Mouse (Mus musculus) heart, adult 2 months (tissue): ENCODE measurements around the gene 9130019O22Rik. TPM values are rescaled to one million over a fixed set of nuclear protein-coding genes. Genes with fewer than 3 reads are reported as not detected.
A peak's percentile ranks its signal among the peaks of the same experiment; 100 is the strongest.

Experiments used
- DNase-seq, 2 experiments: peaks; one replicate each; pipeline ENCODE4 v3.0.0; 2021
- H3K27ac ChIP-seq: fragments of 200-600 bp; 2 replicates; pipeline ENCODE4 v1.8.1; 2022
- H3K27me3 ChIP-seq: fragments of 200-500 bp; 2 replicates; pipeline ENCODE4 v1.6.1; 2012; ENCODE audit warnings: mild to moderate bottlenecking, low read length, inconsistent platforms, mixed read lengths; ENCODE audit not compliant: control insufficient read depth, insufficient read depth
- H3K36me3 ChIP-seq: fragments of 200-500 bp; 2 replicates; pipeline ENCODE4 v1.6.1; 2012; ENCODE audit warnings: low read length, inconsistent platforms; ENCODE audit not compliant: control insufficient read depth, insufficient read depth
- H3K4me1 ChIP-seq: fragments of 200-500 bp; 2 replicates; pipeline ENCODE4 v1.6.1; 2011; ENCODE audit warnings: low read length; ENCODE audit not compliant: control insufficient read depth, insufficient read depth
- H3K4me3 ChIP-seq: fragments of 200-600 bp; 2 replicates; pipeline ENCODE4 v1.8.1; 2022
- H3K79me2 ChIP-seq: fragments of 200-500 bp; replicated peaks from 2 replicates; pipeline ENCODE4 v1.6.1; 2012; ENCODE audit warnings: mild to moderate bottlenecking, inconsistent platforms, low read length, moderate library complexity, mixed read lengths; ENCODE audit not compliant: control insufficient read depth, insufficient read depth
- H3K9ac ChIP-seq: fragments of 200-500 bp; 2 replicates; pipeline ENCODE4 v1.6.1; 2012; ENCODE audit warnings: low read depth, mild to moderate bottlenecking, control low read depth, inconsistent platforms, low read length, mixed read lengths
- CTCF ChIP-seq: fragments of 200-600 bp; IDR thresholded peaks from 2 replicates; pipeline ENCODE4 v1.8.1; 2022; ENCODE audit warnings: antibody characterized with exemption, mild to moderate bottlenecking, moderate library complexity
- EP300 ChIP-seq: fragments of 200-500 bp; IDR thresholded peaks from 2 replicates; pipeline ENCODE4 v1.6.1; 2011; ENCODE audit warnings: low read depth, low read length, control low read depth; ENCODE audit not compliant: insufficient read depth
- POLR2A ChIP-seq: fragments of 200-500 bp; IDR thresholded peaks from 2 replicates; pipeline ENCODE4 v1.6.1; 2011; ENCODE audit warnings: mild to moderate bottlenecking, low read depth, low read length, control low read depth; ENCODE audit not compliant: insufficient read depth
- WGBS: fragments of 180-500 bp; shearing (Covaris S2); methylation state at CpG from one replicate; pipeline ENCODE4 v1.1.7; 2018; 5-methylcytosine and 5-hydroxymethylcytosine counted together
- intact Hi-C: fragments of 180-260 bp; cut with DNase I; formaldehyde crosslinking; loops from one replicate; pipeline ENCODE4 v1.15.1; 2025
- polyA plus RNA-seq: library from polyadenylated mRNA; depleted of rRNA; stranded (reverse); fragments of >200 nt; gene quantifications from 2 replicates; pipeline ENCODE4 v1.2.3, GENCODE M21; 2012
- total RNA-seq, 2 experiments: library from RNA; stranded (reverse); gene quantifications; 2 replicates each; pipeline ENCODE4 v1.2.3; 2021

9130019O22Rik gene
- total and polyA plus RNA-seq, 3 experiments = 1.7 to 2.4 (median 2.3) TPM

GRCm38 (mm10) chr7:127345512-127346325, 41.2 kb downstream of the 9130019O22Rik start, which contains the start of gene Zfp768:
Zfp768 (minus strand) TSS chr7:127345589.
- peak; percentile 95 to 97 for DNase-seq
- Histone ChIP-seq H3K79me2 (0 out of 2 replicates have a peak, but pooled peaks cover 2% of the 10 kb centered on the region), H3K27ac (peak within 1 kb of the TSS; percentile 100), H3K4me1 (no peaks in the 10 kb centered on the region), H3K9ac (peak within 1 kb of the TSS; percentile 91), H3K27me3 (no peaks in the 10 kb centered on the region), H3K4me3 (peak within 1 kb of the TSS; percentile 96), H3K36me3 (peaks cover 4% of the 10 kb centered on the region)
- TF ChIP-seq POLR2A (peak; percentile 93), EP300 (peak; percentile 45; the same call in 1 of the 2 replicates), CTCF (no peak)
- WGBS = under 1% methylated on average over 71 of the region's 76 CpGs
- intact Hi-C loops = loop anchor here (2.0 to 5.0 kb wide), 2 partner anchors 91 to 267 kb away; no protein-coding TSS in a partner anchor

- H3K27ac ChIP-seq = peak overlapping the region; percentile 100
- peaks cover 4% of the 10 kb centered on the region for H3K36me3 ChIP-seq
- intact Hi-C loops = loop anchor here (2.0 to 5.0 kb wide), 2 partner anchors 90 to 267 kb away; no protein-coding TSS in a partner anchor
- H3K79me2 ChIP-seq = 0 out of 2 replicates have a peak, but pooled peaks cover 2% of the 10 kb centered on the region
- peak overlapping the region; percentile 96 for H3K4me3 ChIP-seq
- H3K27me3 ChIP-seq = no peaks in the 10 kb centered on the region
- WGBS = under 1% methylated on average over 42 of the region's 42 CpGs
- H3K9ac ChIP-seq = peak overlapping the region; percentile 91
- TF ChIP-seq POLR2A (peak; percentile 59), EP300 (no peak)
- no peak for DNase-seq
- H3K4me1 ChIP-seq = no peaks in the 10 kb centered on the region
Observed at GRCm38 (mm10) chr7:127345092-127345491, 41.9 kb downstream of the 9130019O22Rik start.

GRCm38 (mm10) chr7:127344371-127344770, 42.6 kb downstream of the 9130019O22Rik start:
- intact Hi-C loops = loop anchor here (2.0 kb wide), 1 partner anchor 90 kb away; no protein-coding TSS in a partner anchor
- Histone ChIP-seq H3K9ac (peak overlapping the region; percentile 91), H3K27me3 (no peaks in the 10 kb centered on the region), H3K4me3 (peak overlapping the region; percentile 96), H3K79me2 (0 out of 2 replicates have a peak, but pooled peaks cover 2% of the 10 kb centered on the region), H3K36me3 (peaks cover 4% of the 10 kb centered on the region), H3K27ac (peak overlapping the region; percentile 100), H3K4me1 (no peaks in the 10 kb centered on the region)
- DNase-seq = no peak
- no peak for TF ChIP-seq CTCF
- no peak for TF ChIP-seq EP300
- TF ChIP-seq POLR2A = no peak
- 74% methylated on average over 8 of the region's 8 CpGs for WGBS

- 84% methylated on average over 38 of the region's 38 CpGs for WGBS
- H3K4me3 ChIP-seq = no peak overlapping the region
- DNase-seq = peak in 1 of 2 experiments; percentile 14
Observed at GRCm38 (mm10) chr7:127343351-127344019, 43.5 kb downstream of the 9130019O22Rik start.

GRCm38 (mm10) chr7:127342888-127343287, 44.1 kb downstream of the 9130019O22Rik start:
- Histone ChIP-seq H3K27ac (no peak overlapping the region), H3K36me3 (peaks cover 4% of the 10 kb centered on the region), H3K4me3 (no peak overlapping the region), H3K79me2 (0 out of 2 replicates have a peak, but pooled peaks cover 2% of the 10 kb centered on the region), H3K27me3 (no peaks in the 10 kb centered on the region), H3K9ac (no peak overlapping the region), H3K4me1 (no peaks in the 10 kb centered on the region)
- TF ChIP-seq EP300 (no peak), CTCF (no peak), POLR2A (no peak)
- intact Hi-C loops = no loop called here
- DNase-seq = no peak
- WGBS = 82% methylated on average over 7 of the region's 7 CpGs

More at GRCm38 (mm10) chr7:127343351-127344019, 43.5 kb downstream of the 9130019O22Rik start:
- 0 out of 2 replicates have a peak, but pooled peaks cover 2% of the 10 kb centered on the region for H3K79me2 ChIP-seq
- TF ChIP-seq EP300 = no peak
- no peak for TF ChIP-seq POLR2A
- no peak for TF ChIP-seq CTCF
- peaks cover 4% of the 10 kb centered on the region for H3K36me3 ChIP-seq
- intact Hi-C loops = loop anchor here (2.0 kb wide), 1 partner anchor 89 kb away; no protein-coding TSS in a partner anchor
- no peak overlapping the region for H3K27ac ChIP-seq
- no peaks in the 10 kb centered on the region for H3K4me1 ChIP-seq
- H3K9ac ChIP-seq = no peak overlapping the region
- H3K27me3 ChIP-seq = no peaks in the 10 kb centered on the region
